Mouse (Mus musculus) kidney, adult 2 months (tissue): ENCODE measurements at regions not wholly inside any gene's neighbourhood (a gene's known extent, or its start where the extent isn't known, plus 50 kb on each side); places are given as distances from the start of the nearest gene placed in this dataset.

Experiments
- CTCF ChIP-seq: fragments of 200-500 bp; conservative IDR thresholded peaks from 2 replicates; pipeline ENCODE4 v1.5.1; 2011; ENCODE audit warnings: low read depth, mild to moderate bottlenecking, control low read depth, low read length, moderate library complexity, mixed read lengths; ENCODE audit not compliant: insufficient read depth, insufficient read length
- POLR2A ChIP-seq: fragments of 200-500 bp; IDR thresholded peaks from one replicate; pipeline ENCODE4 v1.6.1; 2011; ENCODE audit warnings: low read depth, low read length, control low read depth

- TF ChIP-seq CTCF (no peak), POLR2A (no peak)
Observed at GRCm38 (mm10) chr10:56582065-56582464, 204.9 kb downstream of the Gja1 start.
